Mouse (Mus musculus): ENCODE measurements around the gene Aqr. TPM values are rescaled to one million over a fixed set of nuclear protein-coding genes. Genes with fewer than 3 reads are reported as not detected.
A peak's percentile ranks its signal among the peaks of the same experiment; 100 is the strongest.
"Not testable (repeated sequence)": the region's sequence is repeated elsewhere in the genome, so short reads cannot be mapped to it uniquely, and the experiment has no call there.

Gene Aqr
- polyA plus RNA-seq (2015; fragmentation: Nextera tagmentation; extraction: Ambion mirVana), result 33.5 and 36.9 TPM in 2 replicates

DNA sequence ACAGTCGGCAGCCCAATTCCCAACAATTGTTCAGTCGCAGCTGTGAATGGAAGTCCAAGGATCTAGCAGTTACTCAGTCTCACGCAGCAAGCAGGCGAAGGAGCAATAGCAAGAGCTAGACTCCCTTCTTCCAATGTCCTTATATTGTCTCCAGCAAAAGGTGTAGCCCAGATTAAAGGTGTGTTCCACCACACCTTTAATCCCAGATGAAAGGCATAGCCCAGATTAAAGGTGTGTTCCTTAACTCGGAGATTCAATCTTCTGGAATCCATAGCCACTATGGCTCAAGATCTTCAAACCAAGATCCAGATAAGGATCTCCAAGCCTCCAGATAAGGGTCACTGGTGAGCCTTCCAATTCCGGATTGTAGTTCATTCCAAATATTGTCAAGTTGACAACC, at the start of gene Aqr:
Gene Aqr (minus strand): TSS at position 101 of the 400 bp plus-strand sequence.
- H3K4me1 ChIP-seq; H3K9ac ChIP-seq (replicated peaks); H3K9me3 ChIP-seq (replicated peaks); ATAC-seq (ENCODE audit: low FRiP score); H3K27me3 ChIP-seq (replicated peaks); H3K27ac ChIP-seq (replicated peaks); H3K4me3 ChIP-seq (replicated peaks); H3K4me2 ChIP-seq; H3K36me3 ChIP-seq: not testable (repeated sequence)
- WGBS, result 95% methylated on average over 1 of the region's 6 CpGs

DNA sequence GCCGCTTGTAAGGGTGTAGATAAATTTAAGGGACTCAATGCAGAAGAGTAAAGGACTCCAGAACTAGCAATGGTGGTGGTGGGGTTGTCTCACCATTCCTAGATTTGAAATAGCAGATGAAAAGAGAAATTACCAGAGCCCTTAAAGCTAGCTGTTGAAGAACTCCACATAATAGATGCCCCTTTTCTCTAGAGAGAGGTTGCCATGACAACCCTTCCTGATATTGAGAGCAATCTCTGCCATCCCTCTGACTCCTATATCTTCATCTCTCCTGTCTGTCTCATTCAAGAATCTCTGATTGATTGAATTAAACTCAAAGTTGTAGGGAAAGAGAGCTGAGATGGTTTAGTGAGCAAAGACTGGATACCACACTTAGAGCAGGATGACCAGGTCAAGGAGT, 49.7 kb upstream of the Aqr start:
- no peaks in the 10 kb centered on the region for H3K4me1 ChIP-seq
- no peak overlapping the region for H3K4me3 ChIP-seq (replicated peaks)
- WGBS, result 83% methylated on average over 1 of the region's 1 CpGs
- no peak overlapping the region for H3K27ac ChIP-seq (replicated peaks)
- H3K27me3 ChIP-seq (replicated peaks), result no peaks in the 10 kb centered on the region
- H3K9ac ChIP-seq (replicated peaks), result no peak overlapping the region
- no peak overlapping the region for H3K4me2 ChIP-seq
- no peaks in the 10 kb centered on the region for H3K36me3 ChIP-seq
- H3K9me3 ChIP-seq (replicated peaks), result no peaks in the 10 kb centered on the region
- ATAC-seq (ENCODE audit: low FRiP score), result no peak

DNA sequence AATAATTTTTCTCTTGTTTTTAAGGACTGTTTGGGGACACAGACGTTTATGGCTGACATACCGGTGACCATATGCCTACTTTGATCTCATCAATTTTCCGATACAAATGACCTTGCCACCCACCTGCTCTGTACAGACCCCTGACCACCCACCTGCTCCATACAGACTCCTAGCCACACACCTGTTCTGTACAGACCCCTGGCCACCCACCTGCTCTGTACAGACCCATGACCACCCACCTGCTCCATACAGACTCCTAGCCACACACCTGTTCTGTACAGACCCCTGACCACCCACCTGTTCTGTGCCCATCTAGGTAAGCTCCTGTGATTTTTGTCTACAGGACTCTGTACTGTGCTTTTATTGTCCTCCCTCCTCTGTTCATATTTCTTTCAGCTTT, 48.8 kb upstream of the Aqr start:
- no peak for ATAC-seq (ENCODE audit: low FRiP score)
- Histone ChIP-seq H3K9me3 (replicated peaks) (no peaks in the 10 kb centered on the region), H3K4me2 (no peak overlapping the region), H3K4me1 (no peaks in the 10 kb centered on the region), H3K27ac (replicated peaks) (no peak overlapping the region), H3K9ac (replicated peaks) (no peak overlapping the region), H3K36me3 (no peaks in the 10 kb centered on the region), H3K4me3 (replicated peaks) (no peak overlapping the region), H3K27me3 (replicated peaks) (no peaks in the 10 kb centered on the region)
- 88% methylated on average over 3 of the region's 3 CpGs for WGBS

DNA sequence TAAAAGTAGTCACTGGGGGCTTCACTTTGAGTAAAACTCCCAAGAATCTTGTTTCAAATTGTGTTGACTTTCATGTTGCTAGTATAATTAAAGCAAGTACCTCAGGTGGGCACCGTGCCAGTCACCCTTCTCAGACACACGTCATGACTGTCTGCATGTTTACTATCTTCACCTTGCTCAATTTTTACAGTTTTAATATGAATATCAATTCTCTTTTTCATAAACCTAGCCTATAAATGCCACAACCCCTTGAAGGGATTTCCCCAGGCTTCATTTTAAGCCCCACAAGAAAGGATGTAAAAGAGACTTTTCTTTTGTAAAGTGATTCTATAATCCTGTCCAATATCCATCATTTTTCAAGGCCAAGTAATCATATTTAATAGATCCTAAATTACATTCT, 44.4 kb upstream of the Aqr start:
- no peaks in the 10 kb centered on the region for H3K27me3 ChIP-seq (replicated peaks)
- WGBS, result 75% methylated on average over 2 of the region's 2 CpGs
- no peak for ATAC-seq (ENCODE audit: low FRiP score)

DNA sequence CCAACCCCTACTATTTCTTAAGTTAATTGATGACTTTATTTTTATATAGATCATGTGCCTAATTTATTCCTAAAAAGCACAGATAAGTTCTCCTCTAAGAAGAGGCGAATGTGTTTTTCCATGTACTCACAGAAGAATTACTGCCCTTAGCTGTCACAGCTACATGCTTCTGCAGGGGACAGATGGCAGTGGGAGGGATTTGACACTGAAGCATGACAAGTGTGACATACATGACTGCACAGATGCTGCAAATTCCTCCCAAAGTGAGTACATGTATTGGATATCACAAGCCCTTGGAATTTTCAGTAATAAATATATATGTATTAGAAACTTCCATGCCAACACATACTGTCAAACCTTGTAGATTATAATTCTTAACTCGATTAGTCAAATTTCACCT, 41.8 kb upstream of the Aqr start:
- Histone ChIP-seq H3K4me3 (replicated peaks) (no peak overlapping the region), H3K27ac (replicated peaks) (no peak overlapping the region), H3K9ac (replicated peaks) (no peak overlapping the region), H3K4me2 (no peak overlapping the region), H3K4me1 (no peaks in the 10 kb centered on the region), H3K9me3 (replicated peaks) (no peaks in the 10 kb centered on the region), H3K27me3 (replicated peaks) (no peaks in the 10 kb centered on the region), H3K36me3 (no peaks in the 10 kb centered on the region)
- no peak for ATAC-seq (ENCODE audit: low FRiP score)
- 76% methylated on average over 2 of the region's 2 CpGs for WGBS

More for the DNA sequence above, 44.4 kb upstream of the Aqr start:
- Histone ChIP-seq H3K27ac (replicated peaks) (no peak overlapping the region), H3K4me3 (replicated peaks) (no peak overlapping the region), H3K4me1 (no peaks in the 10 kb centered on the region), H3K36me3 (no peaks in the 10 kb centered on the region), H3K4me2 (no peak overlapping the region), H3K9ac (replicated peaks) (no peak overlapping the region), H3K9me3 (replicated peaks) (no peaks in the 10 kb centered on the region)

DNA sequence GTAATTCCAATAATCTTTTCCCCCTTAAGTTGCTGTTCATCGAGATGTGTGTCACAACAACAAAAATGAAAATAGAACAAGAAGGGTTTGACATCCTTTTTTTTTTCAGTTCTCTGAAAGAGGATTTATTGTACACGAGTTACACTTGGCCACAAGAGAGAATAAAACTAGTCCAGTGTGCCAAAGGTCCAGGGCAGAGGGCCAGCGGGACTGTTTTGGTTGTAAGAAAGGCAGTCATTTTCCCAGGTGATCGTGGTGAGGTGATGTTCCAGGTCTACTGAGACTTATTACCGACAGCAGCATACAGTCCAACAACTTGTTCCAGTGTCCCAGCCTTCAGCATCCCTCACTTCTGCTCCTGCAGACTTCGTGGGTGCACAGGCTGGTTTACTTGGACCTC, 18.2 kb upstream of the Aqr start:
- no peaks in the 10 kb centered on the region for H3K36me3 ChIP-seq
- no peak for ATAC-seq (ENCODE audit: low FRiP score)
- no peaks in the 10 kb centered on the region for H3K27me3 ChIP-seq (replicated peaks)

DNA sequence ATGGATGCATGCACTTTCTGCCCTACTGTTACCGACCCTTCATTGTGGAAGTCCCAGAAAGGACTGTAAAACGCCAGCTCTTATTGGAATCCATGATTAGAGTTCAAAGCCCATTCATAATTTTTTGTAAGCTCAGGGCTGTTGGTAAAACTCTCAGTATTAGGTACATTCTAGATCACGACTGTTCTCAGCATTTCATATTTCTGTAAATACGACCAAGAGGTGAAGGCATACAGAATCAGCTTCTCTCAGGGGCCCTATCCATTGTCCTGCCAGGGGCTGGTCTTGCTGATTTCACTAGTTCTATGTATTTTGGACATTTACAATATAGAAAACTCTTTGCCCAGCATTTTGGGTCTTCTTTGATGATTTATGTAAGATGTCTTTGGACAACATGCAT, 14.8 kb upstream of the Aqr start:
- WGBS, result 42% methylated on average over 4 of the region's 4 CpGs
- peak overlapping the region; percentile 70 for H3K4me3 ChIP-seq (replicated peaks)
- H3K4me1 ChIP-seq, result peaks cover 21% of the 10 kb centered on the region
- H3K9ac ChIP-seq (replicated peaks), result peak overlapping the region; percentile 92
- peak overlapping the region; percentile 68 for H3K4me2 ChIP-seq
- no peaks in the 10 kb centered on the region for H3K9me3 ChIP-seq (replicated peaks)
- peak overlapping the region; percentile 77 for H3K27ac ChIP-seq (replicated peaks)
- H3K36me3 ChIP-seq, result peaks cover 6% of the 10 kb centered on the region; the same call in 1 of the 2 replicates
- no peaks in the 10 kb centered on the region for H3K27me3 ChIP-seq (replicated peaks)
- peak; percentile 26; the same call in 1 of the 2 replicates for ATAC-seq (ENCODE audit: low FRiP score)

More for the DNA sequence above, 18.2 kb upstream of the Aqr start:
- Histone ChIP-seq H3K9ac (replicated peaks) (no peak overlapping the region), H3K9me3 (replicated peaks) (no peaks in the 10 kb centered on the region), H3K4me3 (replicated peaks) (no peak overlapping the region), H3K4me1 (peaks cover 12% of the 10 kb centered on the region), H3K27ac (replicated peaks) (no peak overlapping the region), H3K4me2 (no peak overlapping the region)
- 76% methylated on average over 6 of the region's 6 CpGs for WGBS

DNA sequence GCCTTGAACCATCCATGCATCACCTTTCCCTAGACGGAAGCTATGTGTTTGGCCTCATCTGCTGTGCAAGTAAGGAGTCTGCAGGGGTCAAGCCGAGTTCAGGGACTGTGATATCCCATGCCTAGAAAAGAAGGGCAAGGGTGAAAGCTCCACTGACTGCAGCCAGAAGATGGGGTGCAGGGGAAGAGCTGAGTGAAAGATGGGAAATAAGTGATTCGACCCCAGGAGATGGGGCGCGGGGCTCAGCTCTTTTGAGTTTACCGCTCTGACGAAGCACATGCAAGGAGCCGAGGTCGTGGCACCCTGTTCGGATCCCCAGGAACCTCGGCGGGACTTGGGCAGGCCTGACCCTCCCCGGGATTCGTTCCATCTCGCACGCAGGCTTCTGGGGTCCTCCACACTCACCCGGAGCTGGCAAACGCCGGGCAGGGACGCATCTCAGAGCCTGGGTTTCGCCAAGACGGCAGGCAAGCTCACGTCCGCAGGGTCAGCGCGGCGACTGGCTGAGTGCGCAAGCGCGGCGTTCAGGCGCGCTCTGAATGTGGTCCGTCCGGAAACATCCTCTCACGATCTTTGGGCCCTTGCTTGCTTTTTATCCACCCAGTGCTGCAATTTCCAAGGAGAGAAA, 14.2 kb upstream of the Aqr start, which contains the start of gene Zfp770:
Gene Zfp770 (minus strand): TSS at position 538 of the 628 bp plus-strand sequence.
- H3K9ac ChIP-seq (replicated peaks), result peak within 1 kb of the TSS; percentile 92
- H3K4me1 ChIP-seq, result peaks cover 21% of the 10 kb centered on the region
- ATAC-seq (ENCODE audit: low FRiP score), result peak; percentile 96
- H3K27me3 ChIP-seq (replicated peaks), result no peaks in the 10 kb centered on the region
- no peaks in the 10 kb centered on the region for H3K9me3 ChIP-seq (replicated peaks)
- H3K4me3 ChIP-seq (replicated peaks), result peak within 1 kb of the TSS; percentile 70
- H3K36me3 ChIP-seq, result peaks cover 11% of the 10 kb centered on the region
- WGBS, result under 1% methylated on average over 36 of the region's 36 CpGs
- peak within 1 kb of the TSS; percentile 77 for H3K27ac ChIP-seq (replicated peaks)
- peak within 1 kb of the TSS; percentile 68 for H3K4me2 ChIP-seq

DNA sequence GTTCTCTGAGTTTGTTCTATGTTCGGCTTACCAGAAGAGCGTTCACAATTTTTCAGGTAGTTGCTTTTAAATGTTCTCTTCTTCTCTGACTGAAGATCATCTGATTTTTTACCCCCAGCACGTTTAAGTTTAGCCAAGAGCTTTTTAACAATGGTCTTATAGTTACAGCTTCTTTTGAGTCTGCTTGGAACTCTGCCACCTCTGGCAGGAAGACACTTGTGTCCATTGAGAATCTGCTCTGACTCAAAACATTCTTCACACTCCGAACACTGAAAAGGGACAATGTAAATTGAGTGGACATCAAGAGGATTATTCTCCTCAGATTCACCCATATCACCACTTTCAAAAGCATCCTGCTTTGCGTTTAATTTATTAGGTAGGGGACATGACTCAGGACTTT, 9.6 kb upstream of the Aqr start:
- Histone ChIP-seq H3K36me3 (peaks cover 22% of the 10 kb centered on the region), H3K27ac (replicated peaks) (no peak overlapping the region), H3K9me3 (replicated peaks) (no peaks in the 10 kb centered on the region), H3K27me3 (replicated peaks) (no peaks in the 10 kb centered on the region), H3K4me1 (peaks cover 15% of the 10 kb centered on the region), H3K4me2 (no peak overlapping the region), H3K4me3 (replicated peaks) (no peak overlapping the region), H3K9ac (replicated peaks) (no peak overlapping the region)
- WGBS, result 63% methylated on average over 5 of the region's 5 CpGs
- ATAC-seq (ENCODE audit: low FRiP score), result no peak

DNA sequence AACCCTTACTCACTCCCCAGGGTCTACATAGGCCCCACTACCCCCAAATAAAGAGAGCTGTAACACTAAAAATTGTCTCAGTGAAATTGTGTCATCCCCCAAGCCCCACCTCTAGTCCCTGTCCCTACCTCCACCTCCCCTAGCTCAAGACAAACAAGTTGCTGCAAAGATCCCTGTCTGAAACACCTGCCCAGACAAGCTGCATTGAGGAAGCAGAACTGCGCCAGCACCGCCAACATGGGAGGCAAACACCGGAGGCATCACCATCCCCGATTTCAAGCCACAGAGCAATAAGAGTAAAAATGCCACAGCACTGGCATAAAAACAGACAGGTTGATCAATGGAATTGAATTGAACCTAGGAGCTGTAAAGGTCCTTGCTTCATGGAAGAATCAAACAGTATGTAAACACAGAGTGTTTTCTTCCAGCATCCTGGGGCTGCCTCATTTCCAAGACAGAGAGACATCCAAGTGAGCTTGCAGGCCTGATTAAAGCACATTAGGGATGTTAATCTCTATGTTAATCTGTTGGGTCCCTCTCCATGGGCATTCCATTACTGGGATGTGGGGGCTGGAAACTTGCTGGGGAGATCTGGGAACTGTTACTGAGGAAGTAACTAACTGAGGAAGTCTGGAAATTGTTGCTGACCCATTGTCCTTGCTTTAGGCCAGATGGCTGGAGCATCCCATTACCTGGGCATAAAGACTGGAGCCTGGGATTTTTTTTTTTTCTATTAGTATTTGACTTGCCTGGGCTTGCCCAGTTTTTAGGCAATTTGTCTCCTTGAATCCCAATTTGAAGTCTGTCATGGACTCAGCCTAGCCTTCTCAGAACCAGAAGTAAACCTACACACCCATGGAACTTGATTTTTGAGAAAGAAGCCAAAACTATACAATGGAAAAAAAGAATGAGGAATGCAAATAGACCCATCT, 8.8 kb downstream of the Aqr start:
- no peak overlapping the region for H3K9ac ChIP-seq (replicated peaks)
- H3K4me3 ChIP-seq (replicated peaks), result no peak overlapping the region
- no peak overlapping the region for H3K4me2 ChIP-seq
- 54% methylated on average over 4 of the region's 4 CpGs for WGBS
- H3K27ac ChIP-seq (replicated peaks), result no peak overlapping the region
- peaks cover 12% of the 10 kb centered on the region for H3K4me1 ChIP-seq
- no peaks in the 10 kb centered on the region for H3K36me3 ChIP-seq
- no peaks in the 10 kb centered on the region for H3K27me3 ChIP-seq (replicated peaks)
- H3K9me3 ChIP-seq (replicated peaks), result no peaks in the 10 kb centered on the region
- no peak for ATAC-seq (ENCODE audit: low FRiP score)

DNA sequence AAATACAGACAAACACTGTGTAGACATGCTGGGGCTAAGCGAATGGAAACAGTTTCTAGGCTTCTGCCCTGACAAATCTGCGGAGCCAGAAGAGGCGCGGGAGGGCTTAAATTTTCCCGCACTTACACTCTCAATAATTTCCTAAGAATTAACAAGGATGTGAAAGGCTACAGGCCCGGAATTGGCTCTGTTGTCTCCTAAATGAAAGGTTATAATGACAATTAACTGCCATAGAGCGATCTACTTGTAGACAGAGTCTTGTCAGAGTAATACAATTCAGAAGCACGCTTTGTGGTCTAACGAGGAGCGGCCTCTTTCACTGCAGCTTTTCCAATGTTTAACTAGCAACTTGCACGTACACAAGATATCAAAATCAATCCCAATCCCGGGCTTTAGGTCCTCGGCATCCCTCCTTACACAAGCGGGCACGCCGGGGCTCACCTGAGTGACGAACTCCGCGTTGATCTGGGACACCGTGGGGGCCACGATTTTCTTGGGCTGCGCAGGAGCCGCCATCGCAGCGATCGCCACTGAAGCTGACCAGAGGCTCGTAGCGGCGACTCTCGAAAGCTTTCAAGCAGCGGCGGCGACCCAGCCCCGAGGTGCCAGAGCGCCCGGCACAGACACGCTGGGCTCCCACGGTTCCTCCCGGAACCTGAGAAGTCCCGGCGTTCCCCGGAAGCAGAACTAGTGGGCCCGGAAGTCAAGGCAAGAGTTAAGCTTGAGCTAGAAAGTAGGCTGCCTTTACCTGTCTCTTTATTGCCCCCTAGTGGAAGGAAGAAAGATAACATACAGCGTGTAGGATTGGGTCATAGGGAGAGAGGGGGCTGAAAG, 12.0 kb downstream of the Aqr start:
- H3K9ac ChIP-seq (replicated peaks), result peak overlapping the region; percentile 89
- peaks cover 12% of the 10 kb centered on the region for H3K4me1 ChIP-seq
- peak overlapping the region; percentile 60 for H3K27ac ChIP-seq (replicated peaks)
- no peaks in the 10 kb centered on the region for H3K27me3 ChIP-seq (replicated peaks)
- peaks cover 9% of the 10 kb centered on the region for H3K36me3 ChIP-seq
- peak overlapping the region; percentile 88 for H3K4me2 ChIP-seq
- H3K9me3 ChIP-seq (replicated peaks), result no peaks in the 10 kb centered on the region
- H3K4me3 ChIP-seq (replicated peaks), result peak overlapping the region; percentile 97
- under 1% methylated on average over 44 of the region's 44 CpGs for WGBS
- ATAC-seq (ENCODE audit: low FRiP score), result peak; percentile 98
